Mouse (Mus musculus) thymus, postnatal 14 days (tissue): ENCODE results near the gene Hist1h3i.

Source experiments
- DNase-seq: peaks from one replicate; pipeline ENCODE4 v3.0.0; 2021

Hist1h3i gene

DNA sequence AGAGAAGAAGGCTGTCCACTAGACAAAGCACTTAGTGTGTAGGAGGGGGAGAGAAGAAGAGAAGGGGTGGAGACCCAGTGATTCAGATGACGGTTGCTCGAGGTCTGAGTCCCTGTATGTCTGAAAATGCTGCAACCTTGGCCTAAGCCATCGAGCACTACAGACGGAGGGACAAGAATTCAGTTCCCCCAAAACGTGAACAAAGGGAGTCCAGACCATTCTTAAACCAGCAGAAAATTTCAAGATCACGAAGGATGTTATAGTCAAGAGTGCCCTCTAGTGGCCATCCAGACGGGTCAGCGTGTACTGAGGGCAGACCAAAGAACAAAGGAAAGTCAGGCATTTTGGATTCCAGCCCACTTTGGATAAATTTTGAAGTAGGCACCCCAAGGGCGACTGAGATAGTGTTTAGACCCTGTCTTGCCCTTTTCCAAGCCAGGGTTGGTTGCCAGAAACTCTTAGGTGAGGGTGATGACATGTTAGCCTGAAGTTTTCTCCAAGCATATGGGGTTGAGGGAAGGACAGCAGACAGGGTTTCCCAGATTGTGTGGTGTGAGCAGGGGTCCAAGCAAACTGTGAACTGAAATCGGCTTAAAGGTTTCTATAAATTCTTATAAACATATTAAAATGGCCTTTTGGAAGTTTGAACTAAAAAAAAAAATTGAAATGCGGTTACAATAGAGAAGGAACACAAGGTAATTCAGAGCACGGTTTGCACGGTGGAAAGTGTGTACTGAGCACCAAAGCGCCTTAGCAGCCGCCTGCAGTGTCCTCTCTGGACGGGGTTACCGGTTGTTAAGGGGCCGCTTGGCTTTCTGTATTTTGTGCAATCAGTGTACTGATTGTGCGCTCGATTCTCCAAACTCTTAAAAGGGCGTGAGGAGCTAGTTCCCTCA is 48.9 kb downstream of the Hist1h3i start:
- peak; percentile 83 for DNase-seq

DNA sequence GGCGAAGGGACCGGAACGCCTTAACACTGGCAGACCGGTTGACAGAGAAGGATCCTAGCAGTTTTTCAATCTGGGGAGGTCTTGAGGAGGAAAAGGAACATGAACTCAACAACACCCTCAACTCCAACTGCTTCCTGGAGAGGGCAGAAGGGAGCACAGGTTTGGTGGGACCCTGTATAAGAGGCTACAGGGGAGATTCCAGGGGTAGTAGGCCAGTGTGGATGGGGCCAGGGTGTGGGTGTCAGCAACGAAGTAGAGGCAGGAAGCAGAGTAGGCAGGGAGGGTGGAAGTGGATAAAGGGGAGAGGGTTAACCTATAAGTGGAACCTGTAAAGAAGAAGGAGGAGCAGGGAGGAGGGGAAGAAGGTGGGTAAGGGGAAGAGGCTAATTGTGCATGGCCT is 49.7 kb downstream of the Hist1h3i start:
- DNase-seq, result peak; percentile 57
